Mouse (Mus musculus): ENCODE results near the gene Gabarap. TPM values are rescaled to one million over a fixed set of nuclear protein-coding genes. Genes with fewer than 3 reads are reported as not detected.

Gabarap gene
- total and polyA plus RNA-seq, 3 experiments: 189 to 352 (median 213) TPM

DNA sequence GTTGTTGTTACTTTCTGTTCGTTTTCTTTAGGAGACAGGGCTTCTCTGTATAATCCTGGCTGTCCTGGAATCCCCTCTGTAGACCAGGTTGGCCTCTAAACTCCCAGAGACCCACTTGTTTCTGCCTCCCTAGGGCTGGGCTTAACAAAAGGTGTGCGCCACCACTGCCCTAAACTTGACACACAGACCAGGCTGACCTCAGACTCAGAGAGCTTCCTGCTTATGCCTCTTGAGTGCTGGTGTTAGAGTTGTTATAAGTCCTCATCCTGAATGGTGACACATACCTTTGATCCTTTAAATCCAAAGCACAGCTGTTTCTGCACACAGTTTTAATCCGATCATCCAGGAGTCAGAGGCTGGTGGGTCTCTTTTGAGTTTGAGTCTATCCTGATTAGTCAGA is 2.0 kb downstream of the Gabarap start (continued):
- TF ChIP-seq ELF1 (IDR thresholded peaks at IDR 0.05; ENCODE audit: low read depth, low read length) (no peak), NELFE (IDR thresholded peaks at IDR 0.05; ENCODE audit: low read depth, low read length) (no peak)

DNA sequence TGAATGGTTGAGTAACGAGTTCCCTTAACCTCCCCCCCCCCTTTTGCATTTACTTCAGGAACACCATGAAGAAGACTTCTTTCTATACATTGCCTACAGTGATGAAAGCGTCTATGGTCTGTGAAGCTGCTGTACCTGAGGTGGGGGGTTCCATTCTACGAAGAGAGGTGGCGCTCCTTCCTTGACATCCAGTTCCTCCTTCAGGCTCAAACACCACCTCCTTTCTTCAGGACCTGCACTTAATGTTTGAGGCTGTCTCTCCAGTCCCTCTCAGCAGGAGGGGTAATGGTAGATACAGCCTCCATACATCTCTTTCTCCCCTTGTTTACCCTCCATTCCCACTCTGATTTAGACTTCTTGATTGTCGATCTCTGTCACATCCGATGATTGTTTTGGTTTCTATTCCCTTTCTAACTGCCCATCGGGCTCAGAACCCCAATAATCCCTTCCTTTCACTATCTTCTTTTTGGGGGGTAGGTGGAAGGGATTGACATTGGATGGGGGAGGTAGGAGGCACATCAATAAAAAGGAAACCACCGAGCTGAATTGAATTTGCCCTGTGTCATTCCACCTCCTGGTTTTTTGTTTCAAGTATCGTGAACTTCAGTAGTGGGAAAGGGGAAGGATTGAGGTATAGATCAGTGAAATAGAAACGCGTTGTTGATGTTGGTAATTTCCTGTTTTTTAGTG is 3.6 kb downstream of the Gabarap start:
- Histone ChIP-seq H3K4me3 (replicated peaks in 1 of 3; ENCODE audit: low read depth in 2 of 3, low read length in 2 of 3, poor library complexity in 1 of 3) (peak overlapping the region in 2 of 3 experiments; percentile 91 to 99), H3K79me2 (replicated peaks; ENCODE audit: control insufficient read depth, extremely low read depth, insufficient read depth, poor library complexity, severe bottlenecking) (peaks cover 50% of the 10 kb centered on the region), H3K27ac (ENCODE audit: insufficient read depth, low read depth) (no peak overlapping the region), H3K4me2 (ENCODE audit: insufficient read depth, low read depth, poor library complexity, severe bottlenecking) (peak overlapping the region; percentile 71), H3K36me3 (replicated peaks in 1 of 2; ENCODE audit: control insufficient read depth in 1 of 2, insufficient read depth in 1 of 2, low read length in 1 of 2) (peaks cover 43 to 50% of the 10 kb centered on the region in 2 experiments), H3K27me3 (replicated peaks) (no peaks in the 10 kb centered on the region), H3K9ac (ENCODE audit: insufficient read depth, low read depth) (peak overlapping the region; percentile 18; the same call in 1 of the 2 replicates), H3K9me3 (replicated peaks; ENCODE audit: low read length) (no peaks in the 10 kb centered on the region), H3K4me1 (ENCODE audit: control insufficient read depth in 1 of 2, insufficient read depth in 2 of 2) (peaks cover 11 to 50% of the 10 kb centered on the region in 2 experiments; a peak in 3 of 4 replicates)
- in situ Hi-C loops (cut with MboI; ENCODE audit: low pct_ligation_motif_present, low pct_unique_long_range_greater_than_20kb, low sequenced_read_pairs): no loop called here
- DNase-seq (ENCODE audit: extremely low read depth): no peak
- no peak; a peak in 2 of 4 replicates for TF ChIP-seq CTCF (conservative IDR thresholded peaks at IDR 0.05 in 1 of 2, IDR thresholded peaks at IDR 0.05 in 1 of 2; ENCODE audit: low read depth in 2 of 2, low read length in 2 of 2)
- dilution Hi-C loops (cut with MboI; ENCODE audit: extremely low pct_ligation_motif_present, extremely low pct_unique_long_range_greater_than_20kb, low sequenced_read_pairs): no loop called here

DNA sequence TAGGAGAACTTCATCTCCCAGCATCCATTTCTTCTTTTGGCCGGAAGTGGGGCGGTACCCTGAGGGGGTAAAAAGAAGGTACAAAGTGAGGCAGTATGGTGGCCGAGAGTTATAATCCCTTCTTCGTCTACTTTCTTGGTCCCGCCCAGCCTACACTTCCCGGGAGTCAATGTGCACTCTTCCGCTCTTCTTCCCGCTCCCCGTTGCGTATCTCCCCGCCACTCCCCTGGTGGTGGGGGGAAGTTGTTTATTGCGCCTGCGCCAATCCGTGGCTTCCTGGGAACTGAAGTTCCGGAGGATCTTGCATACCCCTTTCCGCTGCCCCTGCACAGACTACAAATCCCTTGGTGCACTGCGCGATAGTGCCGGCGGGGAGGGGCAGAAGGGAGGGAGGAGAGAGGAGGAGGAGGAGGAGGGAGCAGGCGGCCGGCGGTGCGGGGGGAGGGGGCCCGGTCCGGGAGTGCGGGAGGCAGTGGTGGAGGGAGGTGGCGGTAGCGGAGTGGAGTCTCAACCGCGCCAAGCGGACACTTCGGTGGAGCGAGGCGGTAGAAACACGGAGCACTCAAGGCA is 4.5 kb downstream of the Gabarap start, which contains the start of gene Phf23:
Phf23 (plus strand) TSS at position 387 of the 570 bp plus-strand sequence.
- peak within 1 kb of the TSS; percentile 73 for H3K27ac ChIP-seq (ENCODE audit: insufficient read depth, low read depth)
- DNase-seq (ENCODE audit: extremely low read depth): peak; percentile 100
- H3K27me3 ChIP-seq (replicated peaks): no peaks in the 10 kb centered on the region
- TF ChIP-seq KAT2A (IDR thresholded peaks at IDR 0.05; ENCODE audit: insufficient replicate concordance, low read length): peak; percentile 98
- peak; percentile 52; the same call in 1 of the 2 replicates for TF ChIP-seq ETS1 (conservative IDR thresholded peaks at IDR 0.05; ENCODE audit: low read depth, low read length)
- peak; percentile 93 for TF ChIP-seq NRF1 (IDR thresholded peaks at IDR 0.05; ENCODE audit: low read depth, low read length)
- no peak for TF ChIP-seq MAFK (IDR thresholded peaks at IDR 0.05; ENCODE audit: insufficient replicate concordance, low read length)
- TF ChIP-seq UBTF (IDR thresholded peaks at IDR 0.05; ENCODE audit: low read depth, low read length): no peak
- TF ChIP-seq BHLHE40 (IDR thresholded peaks at IDR 0.05; ENCODE audit: low read depth, low read length): no peak; the same call in 1 of the 2 replicates
- TF ChIP-seq MYC (IDR thresholded peaks at IDR 0.05; ENCODE audit: low read depth, low read length): peak; percentile 60; the same call in 1 of the 2 replicates
- peak; percentile 80 for TF ChIP-seq MXI1 (IDR thresholded peaks at IDR 0.05; ENCODE audit: low read depth, low read length)
- peak; percentile 100 for TF ChIP-seq MAZ (IDR thresholded peaks at IDR 0.05; ENCODE audit: low read depth, low read length)
- peak; percentile 78 for TF ChIP-seq IRF4 (IDR thresholded peaks at IDR 0.05; ENCODE audit: low read depth, low read length)
- peak; percentile 90; the same call in 1 of the 2 replicates for TF ChIP-seq GABPA (IDR thresholded peaks at IDR 0.05; ENCODE audit: insufficient replicate concordance, low read depth, low read length)
- TF ChIP-seq ZC3H11A (IDR thresholded peaks at IDR 0.05; ENCODE audit: low read depth, low read length): no peak
- peak; percentile 88 for TF ChIP-seq SIN3A (IDR thresholded peaks at IDR 0.05; ENCODE audit: low read length)
- TF ChIP-seq TBP (conservative IDR thresholded peaks at IDR 0.05; ENCODE audit: low read depth, low read length): no peak
- peak; percentile 95 for TF ChIP-seq POLR2AphosphoS2 (IDR thresholded peaks at IDR 0.05; ENCODE audit: low read depth, low read length)
- peak; percentile 72 for TF ChIP-seq TCF12 (IDR thresholded peaks at IDR 0.05; ENCODE audit: low read depth, low read length)
- TF ChIP-seq E2F4 (IDR thresholded peaks at IDR 0.05; ENCODE audit: insufficient replicate concordance, low read depth, low read length): peak; percentile 98
- TF ChIP-seq PAX5 (IDR thresholded peaks at IDR 0.05; ENCODE audit: low read length): no peak
- TF ChIP-seq MAX (IDR thresholded peaks at IDR 0.05; ENCODE audit: low read length): peak; percentile 37; the same call in 1 of the 2 replicates
- peak; percentile 91 for TF ChIP-seq CHD2 (IDR thresholded peaks at IDR 0.05; ENCODE audit: low read length)
- peak; percentile 75 for TF ChIP-seq NELFE (IDR thresholded peaks at IDR 0.05; ENCODE audit: low read depth, low read length)
- peak; percentile 96 for TF ChIP-seq HCFC1 (IDR thresholded peaks at IDR 0.05; ENCODE audit: low read depth, low read length)
- TF ChIP-seq USF2 (conservative IDR thresholded peaks at IDR 0.05; ENCODE audit: low read depth, low read length): no peak
- peak; percentile 76 for TF ChIP-seq MEF2A (IDR thresholded peaks at IDR 0.05; ENCODE audit: borderline replicate concordance, low read depth, low read length)
- peak; percentile 98 for TF ChIP-seq ELF1 (IDR thresholded peaks at IDR 0.05; ENCODE audit: low read depth, low read length)
- TF ChIP-seq POLR2A (IDR thresholded peaks at IDR 0.05; ENCODE audit: low read depth, low read length): peak; percentile 76
- peak; percentile 91 for TF ChIP-seq ZMIZ1 (IDR thresholded peaks at IDR 0.05; ENCODE audit: low read depth, low read length)
- peaks cover 50% of the 10 kb centered on the region for H3K79me2 ChIP-seq (replicated peaks; ENCODE audit: control insufficient read depth, extremely low read depth, insufficient read depth, poor library complexity, severe bottlenecking)
- in situ Hi-C loops (cut with MboI; ENCODE audit: low pct_ligation_motif_present, low pct_unique_long_range_greater_than_20kb, low sequenced_read_pairs): no loop called here
- H3K4me1 ChIP-seq (ENCODE audit: control insufficient read depth in 1 of 2, insufficient read depth in 2 of 2): peaks cover 15 to 55% of the 10 kb centered on the region in 2 experiments; a peak in 3 of 4 replicates
- peak within 1 kb of the TSS; percentile 89 to 99 (median 91) for H3K4me3 ChIP-seq (replicated peaks in 1 of 3; ENCODE audit: low read depth in 2 of 3, low read length in 2 of 3, poor library complexity in 1 of 3)
- H3K9ac ChIP-seq (ENCODE audit: insufficient read depth, low read depth): peak within 1 kb of the TSS; percentile 94
- peaks cover 43 to 49% of the 10 kb centered on the region in 2 experiments for H3K36me3 ChIP-seq (replicated peaks in 1 of 2; ENCODE audit: control insufficient read depth in 1 of 2, insufficient read depth in 1 of 2, low read length in 1 of 2)
- H3K9me3 ChIP-seq (replicated peaks; ENCODE audit: low read length): no peaks in the 10 kb centered on the region
- dilution Hi-C loops (cut with MboI; ENCODE audit: extremely low pct_ligation_motif_present, extremely low pct_unique_long_range_greater_than_20kb, low sequenced_read_pairs): no loop called here
- H3K4me2 ChIP-seq (ENCODE audit: insufficient read depth, low read depth, poor library complexity, severe bottlenecking): peak within 1 kb of the TSS; percentile 71
